Mouse (Mus musculus): Measurements from ENCODE around the gene Selenot. TPM values are rescaled to one million over a fixed set of nuclear protein-coding genes. Genes with fewer than 3 reads are reported as not detected.

Selenot gene
- 25.9 and 26.1 TPM in 2 replicates for polyA plus RNA-seq (2014; fragmentation: Nextera tagmentation; extraction: Ambion mirVana)

GRCm38 (mm10) chr3:58576137-58577066 lies at the start of gene Selenot:
TSS of gene Selenot (plus strand) at chr3:58576636.
- Histone ChIP-seq H3K4me3 (ENCODE audit: low read depth, low read length) (peak within 1 kb of the TSS; percentile 88), H3K36me3 (ENCODE audit: control insufficient read depth, insufficient read depth, low read length) (peaks cover 15% of the 10 kb centered on the region; the same call in 1 of the 2 replicates), H3K27ac (replicated peaks; ENCODE audit: low read depth, low read length) (peak within 1 kb of the TSS; percentile 100), H3K4me2 (ENCODE audit: low read depth, low read length) (peak within 1 kb of the TSS; percentile 67), H3K9ac (ENCODE audit: low read depth, low read length) (peak within 1 kb of the TSS; percentile 99), H3K4me1 (ENCODE audit: control insufficient read depth, insufficient read depth, low read length) (peaks cover 4% of the 10 kb centered on the region), H3K27me3 (replicated peaks; ENCODE audit: control insufficient read depth, insufficient read depth, low read length) (no peaks in the 10 kb centered on the region), H3K9me3 (ENCODE audit: control insufficient read depth, low read length) (no peaks in the 10 kb centered on the region)
- ATAC-seq (ENCODE audit: low read depth) (peak; percentile 94), DNase-seq (ENCODE audit: low spot score) (peak; percentile 96)
- 3% methylated on average over 23 of the region's 59 CpGs for WGBS

GRCm38 (mm10) chr3:58536573-58536972 lies 39.9 kb upstream of the Selenot start:
- 84% methylated on average over 3 of the region's 3 CpGs for WGBS
- H3K4me2 ChIP-seq (ENCODE audit: low read depth, low read length) = no peak overlapping the region
- no peak overlapping the region for H3K4me3 ChIP-seq (ENCODE audit: low read depth, low read length)
- H3K9me3 ChIP-seq (ENCODE audit: control insufficient read depth, low read length) = no peaks in the 10 kb centered on the region
- no peaks in the 10 kb centered on the region for H3K4me1 ChIP-seq (ENCODE audit: control insufficient read depth, insufficient read depth, low read length)
- no peak overlapping the region for H3K9ac ChIP-seq (ENCODE audit: low read depth, low read length)
- ATAC-seq (ENCODE audit: low read depth) (no peak), DNase-seq (ENCODE audit: low spot score) (no peak)
- no peaks in the 10 kb centered on the region for H3K27me3 ChIP-seq (replicated peaks; ENCODE audit: control insufficient read depth, insufficient read depth, low read length)
- peaks cover 58% of the 10 kb centered on the region for H3K36me3 ChIP-seq (ENCODE audit: control insufficient read depth, insufficient read depth, low read length)
- H3K27ac ChIP-seq (replicated peaks; ENCODE audit: low read depth, low read length) = no peak overlapping the region

GRCm38 (mm10) chr3:58552001-58552811 lies 24.2 kb upstream of the Selenot start:
- Histone ChIP-seq H3K9me3 (ENCODE audit: control insufficient read depth, low read length) (no peaks in the 10 kb centered on the region), H3K4me3 (ENCODE audit: low read depth, low read length) (no peak overlapping the region), H3K27ac (replicated peaks; ENCODE audit: low read depth, low read length) (no peak overlapping the region), H3K36me3 (ENCODE audit: control insufficient read depth, insufficient read depth, low read length) (peaks cover 83% of the 10 kb centered on the region), H3K4me2 (ENCODE audit: low read depth, low read length) (no peak overlapping the region), H3K4me1 (ENCODE audit: control insufficient read depth, insufficient read depth, low read length) (no peaks in the 10 kb centered on the region), H3K27me3 (replicated peaks; ENCODE audit: control insufficient read depth, insufficient read depth, low read length) (no peaks in the 10 kb centered on the region), H3K9ac (ENCODE audit: low read depth, low read length) (no peak overlapping the region)
- WGBS = 84% methylated on average over 1 of the region's 1 CpGs
- DNase-seq (ENCODE audit: low spot score) (no peak), ATAC-seq (ENCODE audit: low read depth) (no peak)

GRCm38 (mm10) chr3:58556649-58557048 lies 19.8 kb upstream of the Selenot start:
- 81% methylated on average over 7 of the region's 7 CpGs for WGBS
- Histone ChIP-seq H3K27ac (replicated peaks; ENCODE audit: low read depth, low read length) (no peak overlapping the region), H3K4me3 (ENCODE audit: low read depth, low read length) (no peak overlapping the region), H3K27me3 (replicated peaks; ENCODE audit: control insufficient read depth, insufficient read depth, low read length) (no peaks in the 10 kb centered on the region), H3K9me3 (ENCODE audit: control insufficient read depth, low read length) (no peaks in the 10 kb centered on the region), H3K36me3 (ENCODE audit: control insufficient read depth, insufficient read depth, low read length) (peaks cover 62% of the 10 kb centered on the region), H3K9ac (ENCODE audit: low read depth, low read length) (no peak overlapping the region), H3K4me2 (ENCODE audit: low read depth, low read length) (no peak overlapping the region), H3K4me1 (ENCODE audit: control insufficient read depth, insufficient read depth, low read length) (no peaks in the 10 kb centered on the region)
- ATAC-seq (ENCODE audit: low read depth) (no peak), DNase-seq (ENCODE audit: low spot score) (no peak)

GRCm38 (mm10) chr3:58559887-58560286 lies 16.5 kb upstream of the Selenot start:
- Histone ChIP-seq H3K9me3 (ENCODE audit: control insufficient read depth, low read length) (no peaks in the 10 kb centered on the region), H3K4me2 (ENCODE audit: low read depth, low read length) (no peak overlapping the region), H3K27me3 (replicated peaks; ENCODE audit: control insufficient read depth, insufficient read depth, low read length) (no peaks in the 10 kb centered on the region), H3K9ac (ENCODE audit: low read depth, low read length) (no peak overlapping the region), H3K4me1 (ENCODE audit: control insufficient read depth, insufficient read depth, low read length) (no peaks in the 10 kb centered on the region), H3K4me3 (ENCODE audit: low read depth, low read length) (no peak overlapping the region), H3K27ac (replicated peaks; ENCODE audit: low read depth, low read length) (no peak overlapping the region), H3K36me3 (ENCODE audit: control insufficient read depth, insufficient read depth, low read length) (peaks cover 32% of the 10 kb centered on the region)
- no peak for ATAC-seq (ENCODE audit: low read depth)
- WGBS = 33% methylated on average over 2 of the region's 2 CpGs
- DNase-seq (ENCODE audit: low spot score) = no peak

- Histone ChIP-seq H3K27me3 (replicated peaks; ENCODE audit: control insufficient read depth, insufficient read depth, low read length) (no peaks in the 10 kb centered on the region), H3K9me3 (ENCODE audit: control insufficient read depth, low read length) (no peaks in the 10 kb centered on the region), H3K27ac (replicated peaks; ENCODE audit: low read depth, low read length) (no peak overlapping the region), H3K4me3 (ENCODE audit: low read depth, low read length) (no peak overlapping the region), H3K36me3 (ENCODE audit: control insufficient read depth, insufficient read depth, low read length) (peaks cover 17% of the 10 kb centered on the region), H3K4me2 (ENCODE audit: low read depth, low read length) (no peak overlapping the region), H3K9ac (ENCODE audit: low read depth, low read length) (no peak overlapping the region), H3K4me1 (ENCODE audit: control insufficient read depth, insufficient read depth, low read length) (no peaks in the 10 kb centered on the region)
- 16% methylated on average over 2 of the region's 2 CpGs for WGBS
- ATAC-seq (ENCODE audit: low read depth) (no peak), DNase-seq (ENCODE audit: low spot score) (no peak)
Measured at GRCm38 (mm10) chr3:58561437-58561836, 15.0 kb upstream of the Selenot start.

GRCm38 (mm10) chr3:58570821-58571220 lies 5.6 kb upstream of the Selenot start:
- 82% methylated on average over 3 of the region's 3 CpGs for WGBS

GRCm38 (mm10) chr3:58577067-58577503 lies 649 bp downstream of the Selenot start:
- Histone ChIP-seq H3K27ac (replicated peaks; ENCODE audit: low read depth, low read length) (peak overlapping the region; percentile 100), H3K4me1 (ENCODE audit: control insufficient read depth, insufficient read depth, low read length) (peaks cover 4% of the 10 kb centered on the region), H3K36me3 (ENCODE audit: control insufficient read depth, insufficient read depth, low read length) (peaks cover 15% of the 10 kb centered on the region; the same call in 1 of the 2 replicates), H3K4me3 (ENCODE audit: low read depth, low read length) (peak overlapping the region; percentile 88), H3K9me3 (ENCODE audit: control insufficient read depth, low read length) (no peaks in the 10 kb centered on the region), H3K27me3 (replicated peaks; ENCODE audit: control insufficient read depth, insufficient read depth, low read length) (no peaks in the 10 kb centered on the region), H3K4me2 (ENCODE audit: low read depth, low read length) (peak overlapping the region; percentile 67), H3K9ac (ENCODE audit: low read depth, low read length) (peak overlapping the region; percentile 99)
- DNase-seq (ENCODE audit: low spot score) (peak; percentile 34), ATAC-seq (ENCODE audit: low read depth) (peak; percentile 72)
- under 1% methylated on average over 18 of the region's 36 CpGs for WGBS

More at GRCm38 (mm10) chr3:58570821-58571220, 5.6 kb upstream of the Selenot start:
- no peak overlapping the region for H3K27ac ChIP-seq (replicated peaks; ENCODE audit: low read depth, low read length)
- no peak overlapping the region for H3K4me2 ChIP-seq (ENCODE audit: low read depth, low read length)
- no peak overlapping the region for H3K4me3 ChIP-seq (ENCODE audit: low read depth, low read length)
- DNase-seq (ENCODE audit: low spot score) = no peak
- H3K9me3 ChIP-seq (ENCODE audit: control insufficient read depth, low read length) = no peaks in the 10 kb centered on the region
- H3K4me1 ChIP-seq (ENCODE audit: control insufficient read depth, insufficient read depth, low read length) = no peaks in the 10 kb centered on the region
- H3K9ac ChIP-seq (ENCODE audit: low read depth, low read length) = no peak overlapping the region
- H3K27me3 ChIP-seq (replicated peaks; ENCODE audit: control insufficient read depth, insufficient read depth, low read length) = no peaks in the 10 kb centered on the region
- H3K36me3 ChIP-seq (ENCODE audit: control insufficient read depth, insufficient read depth, low read length) = no peaks in the 10 kb centered on the region
- no peak for ATAC-seq (ENCODE audit: low read depth)
